Mouse (Mus musculus) forebrain, embryonic 13.5 days (tissue): ENCODE results near the gene Vat1. TPM values are rescaled to one million over a fixed set of nuclear protein-coding genes. Genes with fewer than 3 reads are reported as not detected.

ENCODE experiments used
- ATAC-seq: fragments of 200-750 bp; cut with Nextera tagmentation; 2 replicates; pipeline ENCODE4 v1.8.0; 2017
- H3K27ac ChIP-seq: fragments of 300-500 bp; sonication (generic); 2 replicates; pipeline ENCODE4 v1.5.1; 2015; ENCODE audit warnings: inconsistent platforms, mild to moderate bottlenecking, moderate library complexity
- H3K27me3 ChIP-seq: fragments of 300-500 bp; sonication (generic); 2 replicates; pipeline ENCODE4 v1.6.1; 2015; ENCODE audit warnings: mild to moderate bottlenecking, inconsistent platforms
- H3K36me3 ChIP-seq: fragments of 300-500 bp; sonication (generic); 2 replicates; pipeline ENCODE4 v1.6.1; 2015; ENCODE audit warnings: mild to moderate bottlenecking, inconsistent platforms; ENCODE audit not compliant: poor library complexity, severe bottlenecking
- H3K4me1 ChIP-seq: fragments of 300-500 bp; sonication (generic); 2 replicates; pipeline ENCODE4 v1.6.1; 2015; ENCODE audit warnings: inconsistent platforms
- H3K4me2 ChIP-seq: fragments of 300-500 bp; sonication (generic); 2 replicates; pipeline ENCODE4 v1.6.1; 2015; ENCODE audit warnings: inconsistent platforms, mild to moderate bottlenecking, moderate library complexity
- H3K4me3 ChIP-seq: fragments of 300-500 bp; sonication (generic); 2 replicates; pipeline ENCODE4 v1.5.1; 2015; ENCODE audit warnings: mild to moderate bottlenecking, inconsistent platforms
- H3K9ac ChIP-seq: fragments of 300-500 bp; sonication (generic); 2 replicates; pipeline ENCODE4 v1.6.1; 2015; ENCODE audit warnings: mild to moderate bottlenecking, inconsistent platforms
- H3K9me3 ChIP-seq: fragments of 300-500 bp; sonication (generic); replicated peaks from 2 replicates; pipeline ENCODE4 v1.6.1; 2016; ENCODE audit warnings: inconsistent platforms
- WGBS: fragments of 180-500 bp; shearing (Covaris S2); methylation state at CpG from one replicate; pipeline ENCODE4 v1.1.7; 2015; 5-methylcytosine and 5-hydroxymethylcytosine counted together
- polyA plus RNA-seq: library from polyadenylated mRNA; unstranded; fragments of >200 nt; fragmentation: Nextera tagmentation; extraction: Ambion mirVana; gene quantifications from 2 replicates; pipeline ENCODE4 v1.2.1, GENCODE M21; 2015

Vat1 gene
- polyA plus RNA-seq, 1 experiment from 2014 or later: 67.0 TPM

DNA sequence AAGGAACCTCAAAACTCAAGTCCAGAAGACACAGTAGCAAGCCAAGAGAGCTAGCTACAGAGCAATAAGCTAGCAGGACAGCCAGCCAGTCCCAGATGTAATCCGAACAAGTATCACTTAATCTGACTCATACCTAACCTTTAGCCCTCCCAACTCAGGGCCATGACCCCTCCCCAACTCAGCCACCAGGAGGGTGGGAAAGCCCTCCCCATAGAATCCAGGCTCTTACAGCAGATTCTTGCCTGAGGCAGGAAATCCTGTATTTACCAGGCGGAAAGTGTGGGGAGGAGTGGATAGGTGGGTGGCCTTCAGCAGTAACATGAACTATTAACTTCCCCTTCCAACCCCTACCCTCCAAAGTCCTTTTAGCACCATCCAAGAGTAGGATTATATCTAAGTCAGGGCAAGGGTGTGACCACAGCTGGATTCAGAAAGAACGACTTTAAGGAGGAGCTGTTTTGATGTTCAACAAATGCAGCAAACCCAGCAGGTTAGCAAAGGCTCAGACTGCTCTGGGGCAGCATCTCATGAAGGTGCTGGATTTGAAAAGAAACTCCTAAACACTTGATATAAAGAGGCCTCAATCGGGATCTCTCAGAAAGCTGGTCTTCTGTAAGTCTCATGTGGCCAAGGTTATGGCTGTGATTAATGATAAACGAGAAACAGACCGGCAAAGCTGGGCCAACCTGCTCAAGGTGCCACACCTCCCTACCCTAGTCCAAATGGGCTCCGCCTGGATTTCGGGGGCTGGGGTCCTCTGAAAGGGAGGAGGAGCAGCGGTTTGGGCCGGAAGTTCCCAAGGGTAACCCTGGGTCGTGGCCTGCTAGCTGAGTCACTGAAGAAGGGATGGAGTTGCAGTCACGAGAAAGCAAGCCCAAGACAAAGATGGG, 1.6 kb downstream of the Vat1 start, which contains the start of gene Rnd2:
Gene Rnd2 (plus strand): TSS at position 789 of the 890 bp plus-strand sequence.
- Histone ChIP-seq H3K4me2 (peak within 1 kb of the TSS; percentile 76), H3K4me3 (peak within 1 kb of the TSS; percentile 88), H3K9ac (peak within 1 kb of the TSS; percentile 75), H3K27ac (peak within 1 kb of the TSS; percentile 77), H3K36me3 (peaks cover 36% of the 10 kb centered on the region), H3K4me1 (peaks cover 49% of the 10 kb centered on the region), H3K27me3 (no peaks in the 10 kb centered on the region), H3K9me3 (no peaks in the 10 kb centered on the region)
- WGBS: 16% methylated on average over 12 of the region's 12 CpGs
- no peak for ATAC-seq

DNA sequence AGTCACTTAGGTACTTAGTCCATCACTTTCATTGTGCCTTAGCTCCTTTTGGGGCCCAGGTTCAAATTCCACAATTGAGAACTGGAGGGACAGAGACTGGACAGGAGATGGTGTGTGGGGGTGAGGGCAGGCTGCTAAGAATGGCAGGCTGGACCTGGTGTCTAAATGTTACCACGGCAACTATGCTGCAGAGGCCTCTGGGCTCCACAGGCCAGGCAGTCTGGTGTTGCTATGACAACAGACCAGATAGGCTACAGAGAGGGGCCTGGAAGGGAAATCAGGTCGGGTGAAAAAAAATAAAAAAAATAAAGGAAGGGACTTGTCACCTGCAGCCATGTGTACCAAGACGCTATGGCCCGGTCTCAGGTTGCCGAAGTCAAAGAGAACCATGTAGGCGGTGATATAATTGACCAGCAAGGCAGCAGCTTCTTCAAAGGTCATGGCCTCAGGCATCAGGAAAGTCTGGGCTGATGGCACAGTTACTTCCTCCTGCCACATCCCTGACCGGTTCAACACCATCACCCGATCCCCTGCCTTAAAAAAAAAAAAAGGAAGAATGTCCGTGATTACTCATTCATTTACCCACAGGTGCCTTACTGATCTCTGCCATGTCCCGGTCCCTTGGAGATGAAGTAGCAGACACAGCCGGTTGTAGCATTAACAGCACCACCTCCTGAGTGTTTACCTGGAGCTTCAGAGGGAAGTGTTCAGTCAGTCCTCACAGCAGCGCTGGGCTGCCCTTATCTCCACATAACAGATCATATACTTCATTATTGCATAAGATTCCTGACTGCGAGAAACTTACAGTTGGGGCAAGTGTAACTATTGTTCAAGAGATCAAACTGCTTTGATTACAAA, 3.2 kb downstream of the Vat1 start:
- H3K9ac ChIP-seq: 0 out of 2 replicates have a peak overlapping the region, but pooled peaks have one; percentile 75
- H3K27me3 ChIP-seq: no peaks in the 10 kb centered on the region
- peak overlapping the region; percentile 51; the same call in 1 of the 2 replicates for H3K27ac ChIP-seq
- peak overlapping the region; percentile 76 for H3K4me2 ChIP-seq
- peaks cover 52% of the 10 kb centered on the region for H3K36me3 ChIP-seq
- H3K4me3 ChIP-seq: peak overlapping the region; percentile 88
- no peaks in the 10 kb centered on the region for H3K9me3 ChIP-seq
- 39% methylated on average over 13 of the region's 13 CpGs for WGBS
- no peak for ATAC-seq
- H3K4me1 ChIP-seq: peaks cover 44% of the 10 kb centered on the region

DNA sequence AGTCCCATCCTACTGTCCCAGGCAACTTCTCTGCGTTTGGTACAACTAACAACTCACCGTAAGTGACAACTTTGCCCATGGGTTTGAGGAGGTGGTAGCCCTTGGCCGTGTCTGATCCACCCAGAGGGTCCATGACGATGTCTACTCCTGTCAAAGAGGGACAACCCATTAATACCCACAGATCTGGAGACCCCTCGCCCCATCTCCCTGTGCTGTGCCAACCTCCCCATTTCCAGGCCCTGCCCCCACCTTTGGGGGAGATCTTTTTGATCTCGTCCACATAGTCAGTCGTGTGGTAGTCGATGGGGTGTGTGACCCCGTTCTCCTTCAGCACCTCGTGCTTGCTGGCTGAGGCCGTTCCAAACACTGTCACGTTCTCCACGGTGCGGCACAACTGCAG, 3.9 kb downstream of the Vat1 start:
- peak overlapping the region; percentile 76 for H3K4me2 ChIP-seq
- H3K9me3 ChIP-seq: no peaks in the 10 kb centered on the region
- WGBS: 76% methylated on average over 14 of the region's 14 CpGs
- no peaks in the 10 kb centered on the region for H3K27me3 ChIP-seq
- H3K4me3 ChIP-seq: no peak overlapping the region
- H3K27ac ChIP-seq: peak overlapping the region; percentile 51; the same call in 1 of the 2 replicates
- no peak overlapping the region for H3K9ac ChIP-seq
- H3K4me1 ChIP-seq: peaks cover 37% of the 10 kb centered on the region
- H3K36me3 ChIP-seq: peaks cover 59% of the 10 kb centered on the region
- no peak for ATAC-seq

DNA sequence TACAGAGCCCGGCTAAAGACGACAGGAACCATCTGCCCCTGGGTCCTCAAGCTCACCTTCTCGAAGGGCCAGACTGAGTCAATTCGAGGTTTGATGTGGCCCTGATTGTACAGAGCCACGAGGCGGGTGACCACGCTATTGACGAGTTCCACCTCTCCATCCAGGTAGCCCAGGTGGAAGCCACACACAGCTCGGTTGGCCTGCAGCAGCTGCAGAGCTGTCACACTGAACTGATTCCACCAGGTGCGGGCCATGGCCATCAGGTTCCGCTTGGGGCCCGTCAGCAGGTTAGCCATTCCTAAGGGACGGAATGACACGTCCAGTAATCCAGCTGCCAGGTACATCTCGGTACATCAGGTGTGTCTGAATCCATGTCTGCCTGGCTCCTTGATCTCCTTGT, 5.7 kb downstream of the Vat1 start:
- no peaks in the 10 kb centered on the region for H3K9me3 ChIP-seq
- no peak overlapping the region for H3K4me3 ChIP-seq
- no peaks in the 10 kb centered on the region for H3K27me3 ChIP-seq
- H3K9ac ChIP-seq: no peak overlapping the region
- peaks cover 62% of the 10 kb centered on the region for H3K36me3 ChIP-seq
- peaks cover 27% of the 10 kb centered on the region for H3K4me1 ChIP-seq
- no peak overlapping the region for H3K27ac ChIP-seq
- H3K4me2 ChIP-seq: no peak overlapping the region
- 89% methylated on average over 15 of the region's 15 CpGs for WGBS
- no peak for ATAC-seq

DNA sequence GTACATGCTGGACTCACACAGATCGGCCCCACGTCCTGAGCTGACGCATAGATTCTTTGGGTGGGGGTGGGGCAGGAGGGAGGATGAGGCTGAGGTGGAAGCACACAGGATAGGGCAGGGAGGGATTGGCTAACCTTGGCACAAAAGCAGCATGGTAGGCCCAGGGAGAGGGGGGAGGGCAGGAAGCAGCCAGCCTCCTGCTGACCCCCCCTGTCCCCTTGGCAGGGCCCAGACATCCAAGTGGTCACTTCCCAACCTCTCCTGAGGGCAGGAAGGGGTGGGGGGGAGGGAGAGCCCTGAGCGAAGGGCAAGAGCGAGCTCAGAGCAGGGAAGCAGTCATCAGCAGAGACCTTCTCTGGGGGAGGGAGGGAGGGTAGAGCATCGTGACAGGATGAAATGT, 6.3 kb downstream of the Vat1 start:
- peaks cover 33% of the 10 kb centered on the region for H3K4me1 ChIP-seq
- WGBS: 50% methylated on average over 6 of the region's 6 CpGs
- no peak overlapping the region for H3K4me2 ChIP-seq
- no peak overlapping the region for H3K4me3 ChIP-seq
- H3K27ac ChIP-seq: no peak overlapping the region
- H3K36me3 ChIP-seq: peaks cover 62% of the 10 kb centered on the region
- ATAC-seq: no peak
- H3K9ac ChIP-seq: no peak overlapping the region
- no peaks in the 10 kb centered on the region for H3K27me3 ChIP-seq
- H3K9me3 ChIP-seq: no peaks in the 10 kb centered on the region

DNA sequence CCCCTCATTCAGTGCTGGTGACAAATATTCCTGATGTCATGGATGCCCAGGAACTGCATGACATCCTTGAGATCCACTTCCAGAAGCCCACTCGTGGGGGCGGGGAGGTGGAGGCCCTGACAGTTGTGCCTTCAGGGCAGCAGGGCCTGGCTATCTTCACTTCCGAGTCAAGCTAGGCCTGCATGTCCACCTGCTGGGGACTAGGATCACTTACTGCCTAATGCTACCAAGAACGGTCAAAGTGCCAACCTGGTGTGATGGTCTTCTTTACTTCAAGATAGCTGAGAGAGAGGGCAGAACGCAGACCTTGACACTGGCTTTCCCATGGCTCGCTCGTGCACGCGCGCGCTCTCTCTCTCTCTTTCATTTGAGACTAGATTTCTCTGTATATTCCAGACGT, 7.8 kb downstream of the Vat1 start:
- ATAC-seq: no peak
- Histone ChIP-seq H3K4me1 (peaks cover 24% of the 10 kb centered on the region), H3K36me3 (peaks cover 62% of the 10 kb centered on the region), H3K4me3 (no peak overlapping the region), H3K4me2 (no peak overlapping the region), H3K27me3 (no peaks in the 10 kb centered on the region), H3K27ac (no peak overlapping the region), H3K9ac (no peak overlapping the region), H3K9me3 (no peaks in the 10 kb centered on the region)
- 88% methylated on average over 12 of the region's 12 CpGs for WGBS

DNA sequence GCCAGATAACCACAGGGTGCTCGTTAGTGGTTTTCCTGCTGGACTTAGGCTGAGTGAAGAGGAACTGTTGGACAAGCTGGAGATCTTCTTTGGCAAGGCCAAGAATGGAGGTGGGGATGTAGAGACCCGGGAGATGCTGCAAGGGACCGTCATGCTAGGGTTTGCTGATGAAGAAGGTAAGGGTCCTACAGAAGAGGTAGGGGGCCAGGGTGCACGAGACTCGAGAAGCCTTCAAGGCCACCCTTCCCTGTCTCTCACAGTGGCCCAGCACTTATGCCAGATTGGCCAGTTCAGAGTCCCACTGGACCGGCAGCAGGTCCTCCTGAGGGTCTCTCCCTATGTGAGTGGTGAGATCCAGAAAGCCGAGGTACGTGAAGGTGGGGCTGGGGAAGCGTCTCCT, 8.4 kb downstream of the Vat1 start:
- H3K4me3 ChIP-seq: no peak overlapping the region
- H3K4me1 ChIP-seq: peaks cover 19% of the 10 kb centered on the region
- no peak overlapping the region for H3K27ac ChIP-seq
- H3K27me3 ChIP-seq: no peaks in the 10 kb centered on the region
- ATAC-seq: no peak
- no peak overlapping the region for H3K4me2 ChIP-seq
- no peaks in the 10 kb centered on the region for H3K9me3 ChIP-seq
- no peak overlapping the region for H3K9ac ChIP-seq
- WGBS: 91% methylated on average over 9 of the region's 9 CpGs
- H3K36me3 ChIP-seq: peaks cover 57% of the 10 kb centered on the region

DNA sequence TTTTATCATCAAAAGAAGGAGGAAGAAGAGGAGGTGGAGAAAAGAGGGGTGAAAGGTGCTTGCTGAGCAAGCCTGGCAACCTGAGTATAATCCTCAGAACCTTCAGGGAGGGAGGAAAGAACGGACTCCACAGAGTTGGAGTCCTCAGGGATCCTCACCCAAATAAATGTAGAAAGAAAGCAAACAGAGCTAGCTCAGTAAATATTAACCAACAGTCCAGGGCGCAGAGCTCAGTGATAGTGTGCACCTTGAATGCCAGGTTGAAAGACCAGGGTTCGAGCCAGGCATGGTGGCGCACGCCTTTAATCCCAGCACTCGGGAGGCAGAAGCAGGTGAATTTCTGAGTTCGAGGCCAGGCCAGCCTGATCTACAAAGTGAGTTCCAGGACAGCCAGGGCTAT, 10.4 kb downstream of the Vat1 start:
- no peak overlapping the region for H3K9ac ChIP-seq

DNA sequence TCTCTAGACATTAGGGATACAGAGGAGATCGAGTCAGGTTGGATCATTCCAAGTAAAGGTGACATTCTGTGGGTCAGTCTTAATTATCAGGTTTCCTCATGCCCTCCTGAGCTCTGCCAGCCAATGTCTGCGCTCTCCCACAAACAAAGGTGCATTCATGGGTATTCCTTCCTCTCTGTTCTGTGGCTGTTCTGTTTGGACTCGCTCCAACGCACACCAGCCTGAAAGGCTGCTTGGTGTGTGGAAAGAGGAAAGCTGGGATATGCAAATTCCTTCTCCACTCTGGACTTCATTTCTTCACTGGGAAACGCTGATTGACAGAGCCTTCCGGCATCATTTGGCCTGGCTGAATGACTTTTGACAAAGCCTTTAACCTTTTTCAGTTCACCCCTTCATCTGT, 11.3 kb downstream of the Vat1 start:
- Histone ChIP-seq H3K4me2 (peak overlapping the region; percentile 15), H3K9me3 (no peaks in the 10 kb centered on the region), H3K36me3 (peaks cover 29% of the 10 kb centered on the region), H3K27ac (peak overlapping the region; percentile 22), H3K9ac (no peak overlapping the region), H3K4me3 (no peak overlapping the region), H3K27me3 (no peaks in the 10 kb centered on the region), H3K4me1 (peaks cover 11% of the 10 kb centered on the region)
- ATAC-seq: peak; percentile 48; the same call in 1 of the 2 replicates
- 15% methylated on average over 6 of the region's 6 CpGs for WGBS

More for the DNA sequence above, 10.4 kb downstream of the Vat1 start:
- Histone ChIP-seq H3K9me3 (no peaks in the 10 kb centered on the region), H3K4me1 (peaks cover 11% of the 10 kb centered on the region), H3K36me3 (peaks cover 38% of the 10 kb centered on the region), H3K27ac (no peak overlapping the region), H3K4me3 (no peak overlapping the region), H3K4me2 (no peak overlapping the region), H3K27me3 (no peaks in the 10 kb centered on the region)
- 94% methylated on average over 7 of the region's 7 CpGs for WGBS
- ATAC-seq: no peak

DNA sequence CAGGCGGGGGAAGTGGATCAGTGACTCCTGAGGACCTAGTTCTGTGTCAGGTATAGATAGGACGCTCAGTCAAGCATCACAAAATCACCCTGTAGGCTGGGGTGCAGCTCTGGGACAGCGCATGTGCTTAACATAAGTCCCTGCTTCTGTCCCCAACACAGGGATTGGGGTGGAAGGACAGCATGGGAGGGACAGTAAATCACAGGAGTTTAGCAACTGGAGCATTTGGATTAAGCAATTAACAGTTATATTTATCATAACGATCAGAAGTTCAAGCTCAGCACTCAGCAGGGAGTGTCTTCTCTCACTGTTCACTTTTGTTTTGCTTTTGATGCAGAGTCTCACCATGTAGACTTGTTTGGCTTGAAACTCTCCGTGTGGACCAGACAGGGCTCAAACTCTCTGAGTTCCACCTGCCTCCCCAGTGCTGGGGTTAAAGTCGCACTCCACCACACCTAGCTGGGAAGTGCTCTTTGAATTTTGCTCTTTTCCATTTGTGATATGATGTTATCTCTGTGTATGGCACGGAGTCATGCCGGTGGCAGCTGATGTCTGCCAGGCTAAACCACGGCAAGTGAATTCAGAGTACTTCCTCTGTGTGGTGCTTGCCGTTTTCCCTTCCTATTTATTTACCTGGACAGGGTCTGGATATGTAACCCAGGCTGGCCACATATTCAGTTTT, 13.8 kb downstream of the Vat1 start:
- no peaks in the 10 kb centered on the region for H3K9me3 ChIP-seq
- no peak for ATAC-seq
- H3K27ac ChIP-seq: no peak overlapping the region
- H3K36me3 ChIP-seq: peaks cover 4% of the 10 kb centered on the region; the same call in 1 of the 2 replicates
- no peaks in the 10 kb centered on the region for H3K27me3 ChIP-seq
- WGBS: 72% methylated on average over 10 of the region's 10 CpGs
- H3K4me2 ChIP-seq: no peak overlapping the region
- no peak overlapping the region for H3K9ac ChIP-seq
- H3K4me1 ChIP-seq: peaks cover 11% of the 10 kb centered on the region
- no peak overlapping the region for H3K4me3 ChIP-seq

DNA sequence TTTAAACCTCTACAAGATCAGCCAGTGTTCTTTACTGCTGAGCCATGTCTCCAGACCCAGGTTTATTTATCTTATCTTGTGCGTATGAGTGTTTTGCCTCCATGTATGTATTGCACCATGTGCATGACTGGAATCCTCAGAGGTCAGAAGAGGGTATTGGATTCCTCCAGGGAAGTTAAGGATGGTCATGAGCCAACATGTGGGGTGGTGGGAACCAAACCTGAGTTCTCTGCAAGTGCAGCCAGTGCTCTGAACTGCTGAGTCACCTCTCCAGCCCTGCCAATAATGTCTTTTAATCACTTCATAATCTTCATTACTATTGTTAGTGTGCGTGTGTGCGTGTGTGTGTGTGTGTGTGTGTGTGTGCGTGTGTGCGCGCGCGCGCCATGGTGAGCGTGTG, 14.5 kb downstream of the Vat1 start:
- Histone ChIP-seq H3K9ac (no peak overlapping the region), H3K9me3 (no peaks in the 10 kb centered on the region), H3K27me3 (no peaks in the 10 kb centered on the region), H3K4me3 (no peak overlapping the region), H3K27ac (no peak overlapping the region), H3K4me1 (peaks cover 11% of the 10 kb centered on the region), H3K36me3 (no peaks in the 10 kb centered on the region), H3K4me2 (no peak overlapping the region)
- no peak for ATAC-seq
- 94% methylated on average over 10 of the region's 10 CpGs for WGBS
